Mouse (Mus musculus): ENCODE data around the gene Plekhf1. TPM values are rescaled to one million over a fixed set of nuclear protein-coding genes. Genes with fewer than 3 reads are reported as not detected.

Plekhf1 gene
- polyA plus RNA-seq, 1 experiment from 2014 or later, result 5.4 TPM

DNA sequence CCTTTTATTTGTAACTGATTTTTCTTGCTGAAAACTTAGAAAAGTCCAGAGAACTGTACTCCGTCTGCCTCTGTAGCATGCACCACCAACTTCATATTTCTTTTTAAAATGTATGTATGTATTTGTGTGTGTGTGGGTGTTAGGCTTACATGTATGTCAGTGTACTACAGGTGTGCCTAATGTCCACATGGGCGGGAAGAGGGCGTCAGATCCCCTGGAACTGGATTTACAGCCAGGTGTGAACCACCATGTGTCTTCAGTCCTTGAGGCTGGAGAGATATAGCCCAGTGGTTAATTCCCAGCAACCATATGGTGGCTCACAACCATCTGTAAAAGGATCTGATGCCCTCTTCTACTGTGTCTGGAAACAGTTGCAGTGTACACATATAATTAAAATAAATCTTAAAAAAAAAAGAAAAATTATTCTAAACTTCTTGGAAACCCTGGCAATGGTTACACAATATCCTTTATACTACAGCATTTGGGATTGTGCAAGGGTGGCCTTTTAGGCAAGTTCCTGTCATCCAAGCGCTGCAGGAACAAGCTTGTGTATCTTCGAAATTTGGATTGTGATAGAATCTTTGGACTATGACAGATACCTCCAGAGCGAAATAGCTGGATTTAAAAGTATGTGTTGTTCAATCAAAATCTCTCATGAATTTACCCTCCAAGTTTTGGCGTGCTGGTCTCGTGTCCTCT lies 27.8 kb downstream of the Plekhf1 start:
- no peak for ATAC-seq (ENCODE audit: insufficient number of reproducible peaks, low FRiP score, low TSS enrichment, low read depth)
- Histone ChIP-seq H3K9me3 (no peaks in the 10 kb centered on the region), H3K36me3 (peaks cover 10% of the 10 kb centered on the region; the same call in 1 of the 2 replicates), H3K27ac (no peak overlapping the region), H3K4me3 (no peak overlapping the region), H3K9ac (no peak overlapping the region), H3K4me1 (peaks cover 8% of the 10 kb centered on the region), H3K4me2 (peak overlapping the region; percentile 44), H3K27me3 (no peaks in the 10 kb centered on the region)
- WGBS, result 61% methylated on average over 8 of the region's 8 CpGs

- Histone ChIP-seq H3K4me2 (no peak overlapping the region), H3K9me3 (no peaks in the 10 kb centered on the region), H3K9ac (no peak overlapping the region), H3K36me3 (peaks cover 33% of the 10 kb centered on the region; the same call in 1 of the 2 replicates), H3K27ac (no peak overlapping the region), H3K27me3 (no peaks in the 10 kb centered on the region), H3K4me1 (no peaks in the 10 kb centered on the region), H3K4me3 (no peak overlapping the region)
- 53% methylated on average over 10 of the region's 10 CpGs for WGBS
- ATAC-seq (ENCODE audit: insufficient number of reproducible peaks, low FRiP score, low TSS enrichment, low read depth), result no peak
Observed at GRCm38 (mm10) chr7:38191571-38191970, 36.2 kb downstream of the Plekhf1 start.

DNA sequence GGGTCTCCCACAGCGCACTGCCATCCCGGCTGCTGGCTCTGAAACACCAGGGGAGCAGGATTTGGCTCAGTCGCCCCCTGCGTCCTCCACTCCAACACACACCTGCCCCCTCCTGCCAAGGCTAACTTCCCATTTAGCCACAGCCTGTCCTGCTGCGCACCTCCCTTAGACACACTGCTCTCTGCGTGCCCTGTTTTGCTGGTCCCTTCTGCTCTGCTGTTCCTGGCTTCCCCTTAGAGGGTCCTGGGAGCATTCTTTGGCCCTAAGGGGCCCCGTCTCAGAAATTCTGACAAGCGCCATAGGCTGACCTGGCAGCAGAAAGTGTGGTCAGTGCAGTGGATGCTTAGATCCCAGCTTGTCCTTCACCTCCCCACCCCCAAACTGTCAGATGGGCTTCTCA lies 36.7 kb downstream of the Plekhf1 start:
- Histone ChIP-seq H3K27ac (no peak overlapping the region), H3K27me3 (no peaks in the 10 kb centered on the region), H3K4me1 (no peaks in the 10 kb centered on the region), H3K36me3 (peaks cover 31% of the 10 kb centered on the region; the same call in 1 of the 2 replicates), H3K9me3 (no peaks in the 10 kb centered on the region), H3K4me3 (no peak overlapping the region), H3K4me2 (no peak overlapping the region), H3K9ac (no peak overlapping the region)
- 74% methylated on average over 8 of the region's 8 CpGs for WGBS
- ATAC-seq (ENCODE audit: insufficient number of reproducible peaks, low FRiP score, low TSS enrichment, low read depth), result no peak

DNA sequence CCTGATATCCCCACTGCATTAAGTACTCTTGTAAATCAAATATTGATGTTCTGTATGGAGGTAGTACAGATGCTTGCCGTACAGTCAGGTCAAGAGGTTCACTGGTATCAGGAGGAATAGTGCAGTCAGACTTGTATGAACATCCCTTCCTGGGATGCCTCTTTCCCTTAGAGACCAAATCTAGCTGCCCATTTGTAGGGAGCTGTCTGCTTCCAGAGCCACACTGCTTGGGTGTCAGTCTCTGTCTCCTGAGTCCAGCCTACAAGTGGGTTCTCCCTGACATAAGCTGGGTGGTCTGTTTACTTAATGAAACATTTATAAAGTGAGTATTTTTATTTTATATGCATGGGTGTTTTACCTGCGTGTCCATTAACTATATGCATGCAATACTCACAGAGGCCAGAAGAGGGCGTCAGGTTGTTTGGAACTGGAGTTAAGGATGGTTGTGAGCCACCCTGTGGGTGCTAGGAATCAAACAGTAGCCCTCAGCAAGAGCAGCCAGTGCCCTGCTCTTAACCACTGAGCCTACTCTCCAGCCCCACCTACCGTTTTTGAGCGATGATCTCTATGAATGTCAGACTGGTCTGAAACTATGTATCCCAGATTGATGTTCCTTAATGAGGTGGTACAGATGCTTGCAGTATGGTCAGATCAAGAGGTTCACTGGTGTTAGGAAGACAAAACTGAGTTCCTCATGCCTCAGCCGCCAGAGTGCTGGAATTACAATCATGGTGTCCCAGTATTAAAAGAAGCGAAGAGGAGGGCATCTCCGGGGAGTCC lies 37.6 kb downstream of the Plekhf1 start:
- Histone ChIP-seq H3K4me1 (no peaks in the 10 kb centered on the region), H3K27ac (no peak overlapping the region), H3K4me2 (no peak overlapping the region), H3K9ac (no peak overlapping the region), H3K36me3 (peaks cover 27% of the 10 kb centered on the region; the same call in 1 of the 2 replicates), H3K4me3 (no peak overlapping the region), H3K9me3 (no peaks in the 10 kb centered on the region), H3K27me3 (no peaks in the 10 kb centered on the region)
- WGBS, result 89% methylated on average over 8 of the region's 8 CpGs
- ATAC-seq (ENCODE audit: insufficient number of reproducible peaks, low FRiP score, low TSS enrichment, low read depth), result no peak

- 68% methylated on average over 15 of the region's 15 CpGs for WGBS
Observed at GRCm38 (mm10) chr7:38189136-38189982, 38.5 kb downstream of the Plekhf1 start.

GRCm38 (mm10) chr7:38188281-38189075 lies 39.3 kb downstream of the Plekhf1 start:
- Histone ChIP-seq H3K36me3 (peaks cover 19% of the 10 kb centered on the region; the same call in 1 of the 2 replicates), H3K4me1 (peaks cover 11% of the 10 kb centered on the region), H3K27ac (no peak overlapping the region), H3K27me3 (no peaks in the 10 kb centered on the region), H3K4me3 (no peak overlapping the region), H3K9me3 (no peaks in the 10 kb centered on the region), H3K4me2 (no peak overlapping the region), H3K9ac (no peak overlapping the region)
- ATAC-seq (ENCODE audit: insufficient number of reproducible peaks, low FRiP score, low TSS enrichment, low read depth), result no peak
- 88% methylated on average over 8 of the region's 8 CpGs for WGBS

More at GRCm38 (mm10) chr7:38189136-38189982, 38.5 kb downstream of the Plekhf1 start:
- no peaks in the 10 kb centered on the region for H3K9me3 ChIP-seq
- H3K4me2 ChIP-seq, result no peak overlapping the region
- no peak overlapping the region for H3K9ac ChIP-seq
- no peak overlapping the region for H3K27ac ChIP-seq
- H3K36me3 ChIP-seq, result peaks cover 19% of the 10 kb centered on the region; the same call in 1 of the 2 replicates
- H3K4me1 ChIP-seq, result peaks cover 6% of the 10 kb centered on the region; the same call in 1 of the 2 replicates
- no peaks in the 10 kb centered on the region for H3K27me3 ChIP-seq
- H3K4me3 ChIP-seq, result no peak overlapping the region
- ATAC-seq (ENCODE audit: insufficient number of reproducible peaks, low FRiP score, low TSS enrichment, low read depth), result no peak

GRCm38 (mm10) chr7:38187796-38188195 lies 40.0 kb downstream of the Plekhf1 start:
- Histone ChIP-seq H3K27me3 (no peaks in the 10 kb centered on the region), H3K9me3 (no peaks in the 10 kb centered on the region), H3K4me3 (no peak overlapping the region), H3K4me2 (no peak overlapping the region), H3K27ac (no peak overlapping the region), H3K36me3 (peaks cover 19% of the 10 kb centered on the region; the same call in 1 of the 2 replicates), H3K9ac (no peak overlapping the region), H3K4me1 (peaks cover 17% of the 10 kb centered on the region)
- WGBS, result 69% methylated on average over 4 of the region's 4 CpGs
- ATAC-seq (ENCODE audit: insufficient number of reproducible peaks, low FRiP score, low TSS enrichment, low read depth), result no peak

DNA sequence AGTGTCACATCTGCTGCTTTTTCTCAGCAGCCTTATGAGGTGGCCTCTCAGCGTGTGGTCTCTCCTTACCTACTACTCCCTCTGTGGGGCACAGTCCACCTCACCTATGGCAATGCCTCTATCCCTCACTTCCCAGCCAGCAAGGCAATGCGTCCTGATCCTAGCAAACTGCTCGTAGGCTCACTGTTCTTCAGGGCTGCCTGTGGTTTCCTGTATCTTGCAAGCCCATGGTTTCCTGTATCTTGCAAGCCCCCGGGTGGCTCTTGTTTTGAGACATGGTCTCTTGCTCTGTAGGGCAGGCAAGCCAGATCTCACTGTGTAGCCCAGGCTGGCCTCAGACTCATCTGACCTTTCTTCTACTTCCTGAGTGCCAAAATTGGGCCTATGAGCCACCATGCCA lies 41.0 kb downstream of the Plekhf1 start:
- H3K27ac ChIP-seq, result no peak overlapping the region
- ATAC-seq (ENCODE audit: insufficient number of reproducible peaks, low FRiP score, low TSS enrichment, low read depth), result no peak
- peaks cover 14% of the 10 kb centered on the region; the same call in 1 of the 2 replicates for H3K36me3 ChIP-seq
- 67% methylated on average over 4 of the region's 4 CpGs for WGBS
- H3K4me2 ChIP-seq, result no peak overlapping the region
- no peaks in the 10 kb centered on the region for H3K9me3 ChIP-seq
- no peak overlapping the region for H3K9ac ChIP-seq
- H3K4me3 ChIP-seq, result no peak overlapping the region
- peaks cover 23% of the 10 kb centered on the region for H3K4me1 ChIP-seq
- H3K27me3 ChIP-seq, result no peaks in the 10 kb centered on the region

GRCm38 (mm10) chr7:38184786-38185185 lies 43.0 kb downstream of the Plekhf1 start:
- no peak overlapping the region for H3K9ac ChIP-seq
- peaks cover 23% of the 10 kb centered on the region for H3K4me1 ChIP-seq
- H3K27me3 ChIP-seq, result no peaks in the 10 kb centered on the region
- no peak for ATAC-seq (ENCODE audit: insufficient number of reproducible peaks, low FRiP score, low TSS enrichment, low read depth)
- no peaks in the 10 kb centered on the region for H3K9me3 ChIP-seq
- WGBS, result 79% methylated on average over 6 of the region's 6 CpGs
- H3K4me2 ChIP-seq, result no peak overlapping the region
- no peak overlapping the region for H3K27ac ChIP-seq
- peaks cover 7% of the 10 kb centered on the region; the same call in 1 of the 2 replicates for H3K36me3 ChIP-seq
- no peak overlapping the region for H3K4me3 ChIP-seq

DNA sequence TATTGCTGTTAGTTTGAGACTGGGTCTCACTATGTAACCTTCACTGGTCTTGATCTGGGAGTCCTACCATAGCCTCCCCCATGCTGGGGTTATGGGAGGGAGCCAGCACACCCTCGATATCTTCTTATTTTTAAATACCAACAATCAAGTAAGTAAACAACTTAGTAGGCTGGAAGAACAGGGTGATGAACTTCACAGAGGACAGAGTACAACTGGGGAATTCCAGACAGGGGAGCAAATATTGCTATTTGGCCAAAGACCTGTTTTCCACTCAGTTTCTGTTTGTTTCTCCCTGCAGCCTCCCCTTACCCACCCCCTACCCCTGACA lies 43.4 kb downstream of the Plekhf1 start:
- Histone ChIP-seq H3K4me3 (peak overlapping the region; percentile 69), H3K4me2 (peak overlapping the region; percentile 84), H3K36me3 (peaks cover 5% of the 10 kb centered on the region; the same call in 1 of the 2 replicates), H3K9me3 (no peaks in the 10 kb centered on the region), H3K27me3 (no peaks in the 10 kb centered on the region), H3K4me1 (peaks cover 23% of the 10 kb centered on the region), H3K9ac (peak overlapping the region; percentile 65; the same call in 1 of the 2 replicates), H3K27ac (no peak overlapping the region)
- ATAC-seq (ENCODE audit: insufficient number of reproducible peaks, low FRiP score, low TSS enrichment, low read depth), result no peak
- 68% methylated on average over 1 of the region's 1 CpGs for WGBS

Measured in limb, embryonic 15.5 days (tissue).